Mouse (Mus musculus) retina, postnatal 7 days (tissue): ENCODE results near the gene R3hcc1l.

Source experiments
- DNase-seq: peaks from one replicate; pipeline ENCODE4 v3.0.0-alpha.2; 2012; ENCODE audit warnings: low read depth, low spot score

R3hcc1l gene

GRCm38 (mm10) chr19:42518620-42519310 is at the start of gene R3hcc1l:
R3hcc1l (plus strand) TSS chr19:42518759.
- peak; percentile 88 for DNase-seq

DNA sequence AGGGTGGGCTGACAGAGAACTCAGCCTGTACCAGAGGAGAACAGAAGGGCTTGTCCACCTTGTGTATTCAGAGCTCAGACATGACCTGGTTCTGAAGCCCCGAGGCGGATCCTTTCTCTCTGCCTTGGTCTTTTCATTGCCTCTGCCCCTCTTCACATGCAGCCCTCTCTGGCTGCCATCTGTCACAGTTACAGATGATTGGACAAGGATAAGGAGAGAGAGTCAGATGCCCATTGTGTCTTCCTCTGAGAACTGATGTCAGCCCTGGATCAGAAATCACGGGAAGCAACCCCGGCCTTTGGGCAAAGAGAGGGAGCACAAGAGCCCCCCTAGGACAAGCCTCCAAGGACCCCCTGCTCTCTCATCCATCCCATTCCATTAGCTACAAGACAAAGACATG is 47.0 kb upstream of the R3hcc1l start:
- DNase-seq, result no peak

DNA sequence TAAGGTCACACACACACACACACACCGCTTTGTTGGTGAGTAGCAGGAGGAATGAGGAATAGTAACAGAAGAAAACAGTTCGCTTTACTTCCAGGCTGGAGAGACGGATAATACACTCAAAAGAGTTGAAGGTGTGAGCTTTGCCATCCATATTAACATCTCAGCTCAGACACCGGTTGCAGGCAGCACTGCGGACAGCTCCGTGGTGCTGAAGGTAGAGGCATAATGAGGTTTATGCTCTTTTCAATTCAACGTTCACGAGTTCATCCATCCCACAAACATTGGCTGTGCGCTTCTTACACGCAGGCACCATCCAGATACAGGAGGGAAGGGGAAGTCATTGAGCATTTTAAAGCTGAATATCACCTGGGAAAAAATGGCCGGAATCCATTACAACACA is 45.7 kb upstream of the R3hcc1l start:
- DNase-seq, result no peak

GRCm38 (mm10) chr19:42477769-42478168 is 40.8 kb upstream of the R3hcc1l start:
- DNase-seq, result no peak

GRCm38 (mm10) chr19:42478303-42478702 is 40.3 kb upstream of the R3hcc1l start:
- DNase-seq, result no peak

DNA sequence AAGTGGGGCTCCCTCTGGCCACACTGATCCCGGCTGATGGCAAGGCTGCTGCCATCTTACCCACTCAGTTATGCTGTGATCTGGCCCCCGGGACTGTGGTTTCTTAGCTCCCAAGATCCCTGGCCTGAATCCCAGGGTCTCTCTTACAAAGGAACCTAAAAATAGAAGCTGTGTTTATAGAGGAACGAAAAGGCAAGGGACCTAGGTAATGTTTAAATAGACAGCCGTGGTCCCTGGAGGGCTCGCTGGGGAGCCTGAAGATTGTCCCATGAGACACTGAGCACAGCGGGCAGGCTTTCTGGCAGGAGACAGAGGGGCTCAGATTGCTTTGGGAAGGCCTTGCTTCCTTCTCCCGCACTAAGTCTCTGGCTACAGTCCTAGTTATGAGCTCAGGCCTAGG is 33.1 kb upstream of the R3hcc1l start:
- no peak for DNase-seq

- DNase-seq, result no peak
Measured at GRCm38 (mm10) chr19:42487261-42487660, 31.3 kb upstream of the R3hcc1l start.

DNA sequence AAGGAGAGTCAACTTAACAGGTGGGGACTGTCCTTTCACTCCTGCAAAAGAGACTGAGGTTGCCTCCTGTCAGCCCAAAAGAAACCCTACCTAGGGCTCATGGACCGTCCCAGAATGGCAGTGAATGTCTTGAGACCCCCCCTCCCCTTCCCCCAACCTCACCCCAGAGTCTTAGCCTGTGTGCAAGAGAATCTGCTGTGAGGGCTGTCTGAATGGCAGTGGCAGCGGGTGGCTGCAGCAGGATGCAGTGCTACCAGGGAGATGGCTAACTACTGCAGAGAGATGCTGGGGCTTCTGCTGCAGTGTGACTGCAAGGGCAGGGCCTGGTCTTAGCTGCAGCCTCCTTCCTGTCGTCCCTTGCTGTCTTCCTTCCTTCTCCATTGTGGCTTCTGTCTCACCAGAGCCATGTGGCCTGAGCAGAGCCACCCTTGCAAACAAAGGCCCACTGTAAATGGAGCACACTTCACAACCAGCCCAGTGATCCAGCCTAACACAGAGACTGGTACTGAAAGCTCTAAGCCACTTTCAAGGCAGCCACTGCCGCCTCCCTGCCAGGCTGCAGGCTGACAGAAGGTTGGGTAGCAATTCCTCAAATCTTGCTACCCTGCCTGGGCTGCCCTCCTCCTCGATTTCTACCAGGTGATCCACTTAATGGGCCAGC is 25.2 kb upstream of the R3hcc1l start:
- no peak for DNase-seq

DNA sequence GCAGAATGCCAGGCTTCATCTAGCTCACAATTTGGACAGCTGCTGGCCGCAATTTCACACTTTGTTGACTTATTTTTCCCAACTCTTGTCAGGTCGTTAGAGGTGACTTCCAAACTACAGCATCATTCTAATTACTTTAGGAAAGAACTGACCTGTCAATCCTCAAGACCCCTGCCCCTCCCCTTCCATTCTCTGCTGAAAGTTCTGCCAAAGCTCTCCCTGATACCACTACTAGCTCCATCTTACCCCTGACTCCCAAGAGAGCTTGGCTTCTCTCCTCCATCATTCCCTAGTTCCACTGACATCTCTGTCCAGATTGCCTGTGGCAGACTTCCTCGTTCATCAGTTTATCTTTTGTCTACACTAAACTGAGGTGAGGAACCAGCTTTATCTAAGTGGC is 14.4 kb upstream of the R3hcc1l start:
- no peak for DNase-seq

GRCm38 (mm10) chr19:42509625-42510024 is 8.9 kb upstream of the R3hcc1l start:
- no peak for DNase-seq

DNA sequence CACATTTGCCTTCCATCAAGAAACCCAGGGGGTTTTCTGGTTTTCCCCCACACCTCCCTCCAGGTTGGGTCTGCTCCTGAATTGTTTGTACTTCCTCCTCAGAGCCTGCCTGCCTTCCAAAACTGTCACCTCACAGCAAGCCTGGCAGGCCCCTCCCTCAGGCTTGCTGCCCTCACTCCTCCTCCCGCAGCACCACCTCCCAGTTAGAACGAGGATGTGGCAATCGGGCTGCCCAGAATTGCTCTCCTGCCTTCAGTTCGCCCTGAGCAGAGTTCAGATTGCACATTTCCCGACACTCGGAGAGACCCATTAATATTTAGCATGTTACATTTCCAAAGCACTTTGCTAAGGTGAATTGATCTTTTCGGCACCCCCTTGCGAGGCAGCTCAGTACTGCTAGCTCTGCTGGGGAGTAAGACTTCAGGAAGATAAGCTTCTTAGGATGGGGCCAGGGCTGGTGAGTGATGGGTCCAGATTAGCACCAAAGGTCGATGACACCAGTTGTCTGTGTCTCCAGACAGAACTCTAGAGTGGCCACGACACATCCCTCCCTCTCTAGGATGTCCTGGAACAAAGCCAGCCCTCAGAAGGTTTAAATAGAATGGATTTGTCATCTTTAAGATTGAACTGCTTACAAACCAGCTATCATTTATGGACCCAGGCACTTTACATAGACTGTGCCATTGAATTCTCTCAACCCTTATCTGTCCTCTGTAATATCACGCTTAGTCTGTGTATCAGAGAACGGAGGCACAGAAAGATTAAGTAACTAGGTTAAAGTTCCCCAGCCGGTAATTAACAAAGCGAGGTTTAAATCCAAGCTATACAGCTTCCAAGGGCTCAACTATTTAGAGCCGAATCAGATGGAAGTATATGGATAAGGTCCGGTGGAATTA is 8.0 kb upstream of the R3hcc1l start:
- peak; percentile 64 for DNase-seq

- no peak for DNase-seq
Measured at GRCm38 (mm10) chr19:42515656-42516055, 2.9 kb upstream of the R3hcc1l start.

DNA sequence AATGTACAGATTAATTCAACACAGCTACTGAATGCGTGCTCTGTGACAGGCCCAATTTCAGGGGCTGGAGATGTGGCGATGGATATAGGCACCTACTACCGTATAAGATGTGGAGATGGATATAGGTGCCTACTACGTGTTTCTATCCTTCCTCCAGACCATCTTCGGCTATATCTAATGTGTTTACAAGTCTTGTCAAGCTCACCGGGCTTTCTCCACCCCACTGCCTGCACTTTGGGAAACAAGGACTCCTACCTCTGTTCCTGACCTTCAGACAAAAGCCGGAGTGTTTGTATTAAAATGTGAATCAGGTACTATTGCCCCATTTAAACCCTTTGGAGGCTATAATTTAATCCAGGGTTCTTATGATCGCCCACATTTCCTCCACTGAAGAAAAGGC is 2.4 kb upstream of the R3hcc1l start:
- DNase-seq, result no peak

- no peak for DNase-seq
Measured at GRCm38 (mm10) chr19:42517957-42518619, 471 bp upstream of the R3hcc1l start.

- no peak for DNase-seq
Measured at GRCm38 (mm10) chr19:42519760-42520159, 1.2 kb downstream of the R3hcc1l start.

DNA sequence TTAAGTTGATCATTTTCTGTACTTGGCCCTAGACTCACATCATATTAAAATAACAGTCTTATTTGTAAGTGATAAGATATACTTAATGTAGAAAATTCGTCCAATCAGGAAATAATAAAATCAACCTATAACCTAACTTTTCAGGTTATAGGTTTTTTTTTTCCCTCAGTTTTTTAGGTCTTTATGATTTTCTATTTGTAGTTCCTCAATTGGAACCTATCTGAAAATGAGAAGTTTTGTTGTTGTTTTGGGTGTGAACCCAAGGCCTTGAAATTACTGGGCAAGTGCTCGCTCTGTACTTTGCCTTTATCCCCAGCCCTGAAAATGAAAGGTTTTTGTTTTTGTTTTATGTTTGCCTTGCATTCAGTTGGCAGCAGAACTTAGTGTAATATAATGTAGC is 6.1 kb downstream of the R3hcc1l start:
- DNase-seq, result no peak

DNA sequence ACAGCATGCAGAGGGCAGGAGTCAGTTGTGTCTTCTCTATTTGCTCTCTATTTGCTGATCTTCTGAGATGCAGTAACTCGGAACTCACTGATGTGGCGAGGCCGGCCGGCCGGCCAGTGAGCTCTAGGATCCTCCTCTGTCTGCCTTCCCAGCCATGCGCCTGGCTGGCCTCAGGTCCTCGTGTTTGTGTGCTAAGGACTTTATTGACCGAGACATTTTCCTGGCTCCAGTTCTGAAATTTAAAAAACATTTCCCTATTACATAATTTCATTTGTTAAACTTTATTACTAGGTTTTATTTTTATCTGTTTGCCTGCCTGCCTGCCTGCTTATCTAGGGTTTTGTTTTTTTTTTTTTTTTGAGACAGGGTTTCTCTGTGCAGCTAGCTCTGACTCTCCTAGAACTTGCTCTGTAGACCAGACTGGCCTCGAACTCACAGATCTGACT is 11.5 kb downstream of the R3hcc1l start:
- DNase-seq, result no peak

DNA sequence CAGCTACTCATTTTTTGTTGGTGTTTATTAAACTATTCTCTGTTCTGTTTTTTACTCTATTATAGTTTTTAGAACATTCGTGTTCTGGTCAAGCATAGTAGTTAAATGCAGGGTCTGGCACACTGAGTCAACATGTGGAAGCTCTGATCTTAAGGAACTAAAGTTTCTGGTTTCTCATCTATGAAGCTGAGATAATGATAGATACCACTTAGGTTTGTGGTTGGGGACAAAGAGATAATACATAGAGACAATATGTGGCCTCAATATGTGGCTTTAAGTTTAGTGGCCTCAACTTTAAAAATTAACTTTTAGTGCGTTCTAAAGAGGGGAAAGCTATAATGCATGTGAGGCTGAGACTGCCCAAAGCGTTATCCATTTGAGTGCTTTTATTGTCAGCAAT is 15.9 kb downstream of the R3hcc1l start:
- DNase-seq, result no peak

- no peak for DNase-seq
Measured at GRCm38 (mm10) chr19:42537600-42537999, 19.0 kb downstream of the R3hcc1l start.

GRCm38 (mm10) chr19:42538911-42539310 is 20.4 kb downstream of the R3hcc1l start:
- no peak for DNase-seq

GRCm38 (mm10) chr19:42539414-42540189 is 21.0 kb downstream of the R3hcc1l start:
- no peak for DNase-seq
